Mouse (Mus musculus): Measurements from ENCODE around the gene Nacc1.
"Not testable (repeated sequence)": the region's sequence is repeated elsewhere in the genome, so short reads cannot be mapped to it uniquely, and the experiment has no call there.

Gene Nacc1

GRCm38 (mm10) chr8:84639162-84640009, 48.3 kb downstream of the Nacc1 start:
- peak; percentile 94 for DNase-seq

GRCm38 (mm10) chr8:84638555-84639161, 49.0 kb downstream of the Nacc1 start:
- DNase-seq, result peak; percentile 71

GRCm38 (mm10) chr8:84637946-84638554, 49.6 kb downstream of the Nacc1 start:
- DNase-seq, result peak; percentile 55

GRCm38 (mm10) chr8:84636051-84636691, 51.5 kb downstream of the Nacc1 start:
- peak; percentile 83 for DNase-seq

- DNase-seq, result peak; percentile 73
Measured at GRCm38 (mm10) chr8:84635397-84636050, 52.1 kb downstream of the Nacc1 start.

GRCm38 (mm10) chr8:84634849-84635304, 52.8 kb downstream of the Nacc1 start:
- DNase-seq, result peak; percentile 99

- peak; percentile 66 for DNase-seq
Measured at GRCm38 (mm10) chr8:84633841-84634584, 53.6 kb downstream of the Nacc1 start.

- DNase-seq, result no peak
Measured at GRCm38 (mm10) chr8:84631813-84632212, 55.8 kb downstream of the Nacc1 start.

- DNase-seq, result no peak
Measured at GRCm38 (mm10) chr8:84630145-84630544, 57.5 kb downstream of the Nacc1 start.

- DNase-seq, result peak; percentile 31
Measured at GRCm38 (mm10) chr8:84629586-84629985, 58.1 kb downstream of the Nacc1 start.

GRCm38 (mm10) chr8:84623425-84623824, 64.2 kb downstream of the Nacc1 start:
- not testable (repeated sequence) for DNase-seq

GRCm38 (mm10) chr8:84621102-84621625, 66.5 kb downstream of the Nacc1 start:
- no peak for DNase-seq
